Mouse (Mus musculus) layer of hippocampus, postnatal 25 days (tissue): Measurements from ENCODE around the gene Megf6. TPM values are rescaled to one million over a fixed set of nuclear protein-coding genes. Genes with fewer than 3 reads are reported as not detected.
A peak's percentile ranks its signal among the peaks of the same experiment; 100 is the strongest.

ENCODE experiments used
- DNase-seq, 2 experiments: peaks; one replicate each; pipeline ENCODE4 v3.0.0; 2022; ENCODE audit warnings: mixed read lengths in 2 of 2, low spot score in 1 of 2; ENCODE audit errors: extremely low spot score in 1 of 2
- total RNA-seq, 2 experiments: library from RNA; stranded (reverse); gene quantifications; 2 replicates each; pipeline ENCODE4 v1.2.3; 2021

Gene Megf6
- total RNA-seq, 2 experiments from 2014 or later = 4.9 to 5.6 TPM

GRCm38 (mm10) chr4:154247207-154248091, 76.9 kb downstream of the Megf6 start:
- no peak for DNase-seq

- DNase-seq = no peak
These were observed 77.7 kb downstream of the Megf6 start for GRCm38 (mm10) chr4:154248092-154248805.

- no peak for DNase-seq
These were observed 78.8 kb downstream of the Megf6 start for GRCm38 (mm10) chr4:154249316-154249715.

- peak in 1 of 2 experiments; percentile 39 for DNase-seq
These were observed 82.2 kb downstream of the Megf6 start for GRCm38 (mm10) chr4:154252537-154253255.

- no peak for DNase-seq
These were observed 90.2 kb downstream of the Megf6 start for GRCm38 (mm10) chr4:154260755-154261154.

- DNase-seq = no peak
These were observed 91.5 kb downstream of the Megf6 start for GRCm38 (mm10) chr4:154262071-154262470.

GRCm38 (mm10) chr4:154267511-154267910, 97.0 kb downstream of the Megf6 start:
- DNase-seq = no peak

GRCm38 (mm10) chr4:154269520-154269919, 99.0 kb downstream of the Megf6 start:
- DNase-seq = no peak

GRCm38 (mm10) chr4:154273000-154273399, 102.5 kb downstream of the Megf6 start:
- DNase-seq = peak; percentile 44 to 65

- DNase-seq = no peak
These were observed 109.0 kb downstream of the Megf6 start for GRCm38 (mm10) chr4:154279481-154279880.

- DNase-seq = no peak
These were observed 113.1 kb downstream of the Megf6 start for GRCm38 (mm10) chr4:154283671-154284070.

GRCm38 (mm10) chr4:154293735-154294201, 123.2 kb downstream of the Megf6 start:
- DNase-seq = no peak

- no peak for DNase-seq
These were observed 123.8 kb downstream of the Megf6 start for GRCm38 (mm10) chr4:154294262-154294731.

- no peak for DNase-seq
These were observed 127.2 kb downstream of the Megf6 start for GRCm38 (mm10) chr4:154297761-154298160.

- DNase-seq = no peak
These were observed 129.2 kb downstream of the Megf6 start for GRCm38 (mm10) chr4:154299541-154300271.

GRCm38 (mm10) chr4:154301466-154301881, 130.9 kb downstream of the Megf6 start, which contains the start of gene Arhgef16:
TSS of gene Arhgef16 (minus strand) at chr4:154301676.
- peak; percentile 45 to 50 for DNase-seq

GRCm38 (mm10) chr4:154309131-154309530, 138.6 kb downstream of the Megf6 start:
- DNase-seq = no peak

GRCm38 (mm10) chr4:154310576-154311262, 140.2 kb downstream of the Megf6 start:
- DNase-seq = no peak

GRCm38 (mm10) chr4:154312143-154312812, 141.7 kb downstream of the Megf6 start:
- DNase-seq = no peak
